Mouse (Mus musculus): Measurements from ENCODE around the gene Hpca. TPM values are rescaled to one million over a fixed set of nuclear protein-coding genes. Genes with fewer than 3 reads are reported as not detected.

Gene Hpca
- polyA plus RNA-seq, 1 experiment from 2014 or later, result not detected

- ATAC-seq (no peak), DNase-seq (ENCODE audit: low read depth, low spot score) (no peak)
- POLR2A ChIA-PET, result no interaction called here
- CTCF ChIA-PET, result interaction anchor here (0.8 to 1.0 kb wide), 3 partner anchors 10 to 204 kb away, joined by 3 to 5 read pairs (median 3); no protein-coding TSS in a partner anchor
- no peaks in the 10 kb centered on the region for H3K27me3 ChIP-seq
- in situ Hi-C loops (cut with MboI; ENCODE audit: low pct_unique_long_range_greater_than_20kb), result loop anchor here (25.0 kb wide), 1 partner anchor 499 kb away; the partner anchor contains the start of genes Tlr12 and Zscan20
- TF ChIP-seq CTCF (IDR thresholded peaks at IDR 0.05), result no peak
These were observed 10.5 kb downstream of the Hpca start for GRCm38 (mm10) chr4:129111350-129111749.

- DNase-seq (ENCODE audit: low read depth, low spot score), result no peak
- in situ Hi-C loops (cut with MboI; ENCODE audit: low pct_unique_long_range_greater_than_20kb), result loop anchor here (25.0 kb wide), 1 partner anchor 499 kb away; the partner anchor contains the start of genes Tlr12 and Zscan20
- POLR2A ChIA-PET, result no interaction called here
- CTCF ChIA-PET, result interaction anchor here (0.8 to 1.0 kb wide), 2 partner anchors 9 to 24 kb away, joined by 3 to 5 read pairs; no protein-coding TSS in a partner anchor
- no peaks in the 10 kb centered on the region for H3K27me3 ChIP-seq
- TF ChIP-seq CTCF (IDR thresholded peaks at IDR 0.05), result no peak
- ATAC-seq, result no peak
These were observed 11.0 kb downstream of the Hpca start for GRCm38 (mm10) chr4:129110804-129111203.

- CTCF ChIA-PET, result interaction anchor here (1.9 kb wide), 1 partner anchor 21 kb away, joined by 4 read pairs; no protein-coding TSS in a partner anchor
- DNase-seq (ENCODE audit: low read depth, low spot score), result no peak
- no peak for ATAC-seq
- in situ Hi-C loops (cut with MboI; ENCODE audit: low pct_unique_long_range_greater_than_20kb), result loop anchor here (25.0 kb wide), 1 partner anchor 496 kb away; the partner anchor contains the start of genes Tlr12 and Zscan20
- H3K27me3 ChIP-seq, result peaks cover 7% of the 10 kb centered on the region
- TF ChIP-seq CTCF (IDR thresholded peaks at IDR 0.05), result no peak
- POLR2A ChIA-PET, result no interaction called here
These were observed 13.2 kb downstream of the Hpca start for GRCm38 (mm10) chr4:129108624-129109023.

GRCm38 (mm10) chr4:129107348-129107899 is 14.4 kb downstream of the Hpca start:
- H3K27me3 ChIP-seq, result peaks cover 7% of the 10 kb centered on the region
- POLR2A ChIA-PET, result no interaction called here
- no peak for TF ChIP-seq CTCF (IDR thresholded peaks at IDR 0.05)
- CTCF ChIA-PET, result interaction anchor here (1.6 kb wide), 1 partner anchor 10 kb away, joined by 4 read pairs; no protein-coding TSS in a partner anchor
- in situ Hi-C loops (cut with MboI; ENCODE audit: low pct_unique_long_range_greater_than_20kb), result loop anchor here (25.0 kb wide), 1 partner anchor 495 kb away; the partner anchor contains the start of genes Tlr12 and Zscan20
- DNase-seq (ENCODE audit: low read depth, low spot score), result no peak
- no peak for ATAC-seq

- peaks cover 7% of the 10 kb centered on the region for H3K27me3 ChIP-seq
- DNase-seq (ENCODE audit: low read depth, low spot score), result no peak
- ATAC-seq, result no peak
- ChIA-PET POLR2A (no interaction called here), CTCF (interaction anchor here (1.6 kb wide), 1 partner anchor 9 kb away, joined by 4 read pairs; no protein-coding TSS in a partner anchor)
- in situ Hi-C loops (cut with MboI; ENCODE audit: low pct_unique_long_range_greater_than_20kb), result loop anchor here (25.0 kb wide), 1 partner anchor 494 kb away; the partner anchor contains the start of genes Tlr12 and Zscan20
- TF ChIP-seq CTCF (IDR thresholded peaks at IDR 0.05), result no peak
These were observed 15.8 kb downstream of the Hpca start for GRCm38 (mm10) chr4:129106073-129106472.

- DNase-seq (ENCODE audit: low read depth, low spot score) (no peak), ATAC-seq (no peak)
- CTCF ChIA-PET, result no interaction called here
- no peak for TF ChIP-seq CTCF (IDR thresholded peaks at IDR 0.05)
- peaks cover 7% of the 10 kb centered on the region for H3K27me3 ChIP-seq
- POLR2A ChIA-PET, result no interaction called here
- in situ Hi-C loops (cut with MboI; ENCODE audit: low pct_unique_long_range_greater_than_20kb), result loop anchor here (25.0 kb wide), 1 partner anchor 493 kb away; the partner anchor contains the start of genes Tlr12 and Zscan20
These were observed 16.5 kb downstream of the Hpca start, which contains the start of gene Tmem54 for GRCm38 (mm10) chr4:129105356-129105755. Gene Tmem54, plus strand, starts transcription at chr4:129105548.

- in situ Hi-C loops (cut with MboI; ENCODE audit: low pct_unique_long_range_greater_than_20kb), result loop anchor here (25.0 kb wide), 1 partner anchor 490 kb away; the partner anchor contains the start of genes Tlr12 and Zscan20
- ChIA-PET CTCF (interaction anchor here (1.6 kb wide), 1 partner anchor 9 kb away, joined by 5 read pairs; no protein-coding TSS in a partner anchor), POLR2A (interaction anchor here (0.6 kb wide), 1 partner anchor 52 kb away, joined by 3 read pairs; no protein-coding TSS in a partner anchor)
- DNase-seq (ENCODE audit: low read depth, low spot score), result no peak
- no peak for ATAC-seq
- H3K27me3 ChIP-seq, result peaks cover 7% of the 10 kb centered on the region
- no peak for TF ChIP-seq CTCF (IDR thresholded peaks at IDR 0.05)
These were observed 19.6 kb downstream of the Hpca start for GRCm38 (mm10) chr4:129102133-129102829.

- no peaks in the 10 kb centered on the region for H3K27me3 ChIP-seq
- no peak for TF ChIP-seq CTCF (IDR thresholded peaks at IDR 0.05)
- POLR2A ChIA-PET, result no interaction called here
- in situ Hi-C loops (cut with MboI; ENCODE audit: low pct_unique_long_range_greater_than_20kb), result no loop called here
- DNase-seq (ENCODE audit: low read depth, low spot score) (no peak), ATAC-seq (no peak)
- CTCF ChIA-PET, result interaction anchor here (1.4 kb wide), 1 partner anchor 10 kb away, joined by 4 read pairs; no protein-coding TSS in a partner anchor
These were observed 24.8 kb downstream of the Hpca start for GRCm38 (mm10) chr4:129097006-129097405.

GRCm38 (mm10) chr4:129095276-129095675 is 26.6 kb downstream of the Hpca start:
- in situ Hi-C loops (cut with MboI; ENCODE audit: low pct_unique_long_range_greater_than_20kb), result no loop called here
- ChIA-PET CTCF (no interaction called here), POLR2A (interaction anchor here (0.6 kb wide), 1 partner anchor 169 kb away, joined by 3 read pairs; no protein-coding TSS in a partner anchor)
- DNase-seq (ENCODE audit: low read depth, low spot score), result no peak
- no peak for TF ChIP-seq CTCF (IDR thresholded peaks at IDR 0.05)
- H3K27me3 ChIP-seq, result no peaks in the 10 kb centered on the region
- no peak for ATAC-seq

- ChIA-PET POLR2A (interaction anchor here (0.6 kb wide), 1 partner anchor 130 kb away, joined by 3 read pairs; no protein-coding TSS in a partner anchor), CTCF (interaction anchor here (1.0 to 1.2 kb wide), 2 partner anchors 42 to 120 kb away, joined by 3 read pairs; no protein-coding TSS in a partner anchor)
- no peaks in the 10 kb centered on the region for H3K27me3 ChIP-seq
- in situ Hi-C loops (cut with MboI; ENCODE audit: low pct_unique_long_range_greater_than_20kb), result loop anchor here (5.0 kb wide), 1 partner anchor 131 kb away; no protein-coding TSS in a partner anchor
- no peak for ATAC-seq
- TF ChIP-seq CTCF (IDR thresholded peaks at IDR 0.05), result no peak
- no peak for DNase-seq (ENCODE audit: low read depth, low spot score)
These were observed 34.0 kb downstream of the Hpca start for GRCm38 (mm10) chr4:129087850-129088249.
